Mouse (Mus musculus) kidney, embryonic 15.5 days (tissue): ENCODE results near the gene Gnas. TPM values are rescaled to one million over a fixed set of nuclear protein-coding genes. Genes with fewer than 3 reads are reported as not detected.

Source experiments
- ATAC-seq: fragments of 200-750 bp; cut with Nextera tagmentation; replicated peaks from 2 replicates; pipeline ENCODE4 v1.8.0; 2017; ENCODE audit warnings: moderate TSS enrichment; ENCODE audit not compliant: low FRiP score
- H3K27ac ChIP-seq: fragments of 300-500 bp; sonication (generic); 2 replicates; pipeline ENCODE4 v1.5.1; 2015; ENCODE audit warnings: mild to moderate bottlenecking, inconsistent platforms
- H3K27me3 ChIP-seq: fragments of 300-500 bp; sonication (generic); 2 replicates; pipeline ENCODE4 v1.6.1; 2015; ENCODE audit warnings: inconsistent platforms
- H3K36me3 ChIP-seq: fragments of 300-500 bp; sonication (generic); 2 replicates; pipeline ENCODE4 v1.6.1; 2015; ENCODE audit warnings: inconsistent platforms
- H3K4me1 ChIP-seq: fragments of 300-500 bp; sonication (generic); 2 replicates; pipeline ENCODE4 v1.6.1; 2015; ENCODE audit warnings: inconsistent platforms
- H3K4me2 ChIP-seq: fragments of 300-500 bp; sonication (generic); 2 replicates; pipeline ENCODE4 v1.6.1; 2015; ENCODE audit warnings: moderate library complexity, mild to moderate bottlenecking, inconsistent platforms
- H3K4me3 ChIP-seq: fragments of 300-500 bp; sonication (generic); replicated peaks from 2 replicates; pipeline ENCODE4 v1.5.1; 2015; ENCODE audit warnings: mild to moderate bottlenecking, inconsistent platforms
- H3K9ac ChIP-seq: fragments of 300-500 bp; sonication (generic); 2 replicates; pipeline ENCODE4 v1.6.1; 2015; ENCODE audit warnings: mild to moderate bottlenecking, inconsistent platforms
- H3K9me3 ChIP-seq: fragments of 300-500 bp; sonication (generic); replicated peaks from 2 replicates; pipeline ENCODE4 v1.6.1; 2016; ENCODE audit warnings: inconsistent platforms
- WGBS: fragments of 180-500 bp; shearing (Covaris S2); methylation state at CpG from one replicate; pipeline ENCODE4 v1.1.7; 2015; ENCODE audit warnings: mixed read lengths; 5-methylcytosine and 5-hydroxymethylcytosine counted together
- polyA plus RNA-seq: library from polyadenylated mRNA; unstranded; fragments of >200 nt; fragmentation: Nextera tagmentation; extraction: Ambion mirVana; gene quantifications from 2 replicates; pipeline ENCODE4 v1.2.1, GENCODE M21; 2015

The Gnas gene
- polyA plus RNA-seq, 1 experiment from 2014 or later = 1,642 TPM

DNA sequence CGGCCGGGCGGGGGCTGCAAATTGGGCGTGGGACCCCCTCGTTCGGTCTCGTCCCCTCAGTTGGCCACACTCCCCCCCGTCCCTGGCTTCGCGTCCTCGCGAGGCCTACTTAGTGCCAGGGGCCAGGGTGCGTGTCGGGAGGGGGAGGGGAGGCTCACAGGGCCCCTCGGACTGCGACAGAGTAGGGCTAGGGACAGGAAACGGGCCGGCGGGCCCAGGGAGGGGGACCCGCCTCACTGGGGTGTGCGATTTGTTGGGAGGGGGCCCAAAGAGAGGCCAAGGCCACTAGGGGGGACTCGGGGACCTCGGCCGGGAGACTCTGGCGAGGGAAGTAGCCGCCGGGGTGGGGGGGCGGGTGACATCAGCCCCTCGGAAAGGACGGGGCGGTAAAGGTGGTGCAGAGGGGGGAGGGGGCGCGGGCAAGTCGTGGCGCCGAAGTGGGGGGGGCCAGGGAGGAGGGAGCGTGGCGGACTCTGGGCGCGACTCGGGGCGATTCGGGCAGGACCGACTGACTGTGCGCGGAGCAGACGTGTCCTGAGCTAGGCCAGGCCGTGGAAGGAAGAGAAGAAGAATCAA lies 46.6 kb downstream of the Gnas start:
- peak overlapping the region; percentile 99 for H3K27ac ChIP-seq
- peaks cover 62% of the 10 kb centered on the region for H3K4me1 ChIP-seq
- peak overlapping the region; percentile 88 for H3K4me3 ChIP-seq
- H3K4me2 ChIP-seq = peak overlapping the region; percentile 75
- peak; percentile 68 for ATAC-seq
- under 1% methylated on average over 45 of the region's 48 CpGs for WGBS
- H3K36me3 ChIP-seq = peaks cover 19% of the 10 kb centered on the region
- H3K27me3 ChIP-seq = no peaks in the 10 kb centered on the region
- H3K9ac ChIP-seq = peak overlapping the region; percentile 99
- no peaks in the 10 kb centered on the region for H3K9me3 ChIP-seq

DNA sequence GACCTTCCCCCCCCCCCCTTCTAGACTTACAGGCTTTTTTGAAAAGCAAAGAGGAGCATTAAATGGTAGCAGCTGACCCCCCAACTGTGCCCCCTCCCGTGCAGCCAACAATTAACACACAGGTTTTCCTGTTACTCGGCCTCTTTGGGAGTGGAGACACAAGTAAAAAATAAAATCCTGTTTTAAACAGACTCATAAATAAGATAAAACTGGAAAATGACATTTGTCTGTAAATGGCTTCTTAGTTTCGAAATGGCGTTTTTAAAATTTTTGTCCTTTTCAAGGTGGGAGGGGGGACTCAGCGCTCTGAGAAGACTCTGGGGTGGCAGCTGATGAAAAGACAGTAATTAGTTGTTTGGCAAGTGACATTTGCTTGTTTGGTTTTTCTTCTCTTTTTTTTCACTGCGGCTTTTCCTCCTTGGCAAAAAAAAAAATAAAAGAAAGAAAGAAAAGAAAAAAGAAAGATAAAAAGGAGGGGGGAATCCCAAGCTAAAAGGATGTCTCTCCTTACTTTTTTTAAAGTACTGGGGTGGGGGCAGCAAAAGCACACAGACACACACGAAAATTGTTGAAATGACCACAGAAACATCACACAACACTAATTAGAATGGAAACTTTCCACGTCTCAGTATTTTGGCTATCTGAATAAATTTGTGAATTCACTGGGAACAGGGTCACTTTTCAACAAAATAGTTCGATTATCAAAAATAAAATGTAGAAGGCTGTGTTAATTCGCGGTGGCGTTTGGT lies 47.3 kb downstream of the Gnas start:
- H3K4me3 ChIP-seq = peak overlapping the region; percentile 88
- 17% methylated on average over 12 of the region's 12 CpGs for WGBS
- peak overlapping the region; percentile 99 for H3K27ac ChIP-seq
- peak overlapping the region; percentile 99 for H3K9ac ChIP-seq
- H3K4me1 ChIP-seq = peaks cover 66% of the 10 kb centered on the region
- peak overlapping the region; percentile 75 for H3K4me2 ChIP-seq
- H3K9me3 ChIP-seq = no peaks in the 10 kb centered on the region
- H3K27me3 ChIP-seq = no peaks in the 10 kb centered on the region
- no peak for ATAC-seq
- H3K36me3 ChIP-seq = peaks cover 23% of the 10 kb centered on the region

DNA sequence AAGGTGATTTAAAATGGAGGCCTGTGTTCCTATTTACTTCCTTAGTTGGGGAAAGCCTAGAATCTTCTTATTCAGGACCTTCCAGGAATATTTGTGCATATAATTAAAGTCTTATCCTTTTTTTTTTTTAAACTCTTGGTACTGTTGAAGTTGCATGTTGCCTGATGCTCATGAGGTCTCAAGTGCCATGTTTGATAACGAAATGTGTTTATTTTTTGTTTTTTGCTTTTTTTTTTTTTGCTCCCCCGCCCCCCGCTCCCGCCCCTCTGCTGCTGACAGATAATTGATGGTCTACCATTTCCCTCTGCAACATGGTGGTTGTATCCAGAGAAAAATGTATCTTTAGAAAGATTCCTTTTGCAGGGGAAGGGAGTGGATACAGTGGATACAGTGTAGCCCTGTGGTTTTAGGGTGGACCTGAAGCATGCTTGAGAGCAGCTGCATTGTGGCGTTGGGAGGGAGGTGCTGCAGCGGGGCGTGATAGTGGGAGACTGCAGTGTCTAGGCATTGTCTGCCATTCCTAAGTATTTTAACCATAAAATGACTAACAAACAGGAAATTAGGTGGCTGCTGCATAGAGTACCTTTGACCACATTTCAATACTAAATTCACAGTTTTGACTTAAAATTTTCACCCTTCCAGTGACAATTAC lies 49.2 kb downstream of the Gnas start:
- Histone ChIP-seq H3K36me3 (peaks cover 31% of the 10 kb centered on the region), H3K4me2 (peak overlapping the region; percentile 75), H3K27me3 (no peaks in the 10 kb centered on the region), H3K27ac (peak overlapping the region; percentile 38; the same call in 1 of the 2 replicates), H3K4me3 (peak overlapping the region; percentile 88; the same call in 1 of the 2 replicates), H3K9ac (0 out of 2 replicates have a peak overlapping the region, but pooled peaks have one; percentile 5), H3K4me1 (peaks cover 74% of the 10 kb centered on the region), H3K9me3 (no peaks in the 10 kb centered on the region)
- WGBS = 36% methylated on average over 7 of the region's 7 CpGs
- no peak for ATAC-seq

DNA sequence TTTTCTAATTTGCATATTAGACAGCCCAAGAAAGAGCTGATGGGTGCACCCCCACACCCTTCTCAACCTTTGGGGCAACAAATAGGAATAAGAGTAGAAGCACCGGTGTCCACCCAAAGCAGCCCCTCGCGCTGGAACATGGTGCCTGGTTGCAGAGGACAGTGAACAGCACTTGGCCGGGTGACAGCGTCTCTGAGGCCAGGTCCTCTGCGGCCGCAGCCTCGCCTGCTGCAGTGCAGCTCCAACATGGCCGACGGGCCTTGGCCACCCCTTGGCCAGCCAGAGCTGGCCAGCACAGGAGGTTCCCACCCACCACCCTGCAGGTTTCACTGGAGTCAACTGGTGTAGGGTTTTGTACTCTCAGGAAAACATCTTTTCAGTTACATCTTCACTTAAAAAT lies 50.3 kb downstream of the Gnas start:
- Histone ChIP-seq H3K9me3 (no peaks in the 10 kb centered on the region), H3K4me1 (peaks cover 75% of the 10 kb centered on the region), H3K9ac (no peak overlapping the region), H3K4me3 (peak overlapping the region; percentile 14; the same call in 1 of the 2 replicates), H3K27me3 (no peaks in the 10 kb centered on the region), H3K4me2 (peak overlapping the region; percentile 75), H3K27ac (peak overlapping the region; percentile 41; the same call in 1 of the 2 replicates), H3K36me3 (peaks cover 34% of the 10 kb centered on the region)
- 81% methylated on average over 10 of the region's 10 CpGs for WGBS
- ATAC-seq = no peak

DNA sequence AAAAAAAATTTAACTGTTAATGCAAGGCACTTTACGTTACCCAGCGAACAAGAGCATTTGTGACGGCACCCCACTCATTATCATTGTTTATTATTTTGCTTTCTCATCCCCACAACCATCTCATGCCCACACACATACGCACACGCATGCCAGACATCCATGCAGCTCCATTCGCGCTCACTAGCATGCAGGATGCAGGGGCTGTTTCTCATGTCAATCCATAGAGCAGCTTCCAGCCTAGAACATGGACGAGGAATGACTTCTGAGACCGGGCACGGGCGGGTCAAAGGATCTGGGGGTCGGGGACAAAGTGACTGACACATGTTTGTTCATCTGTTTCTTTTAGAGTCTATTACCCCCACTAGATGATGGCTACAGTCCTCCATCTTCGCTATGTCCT lies 53.2 kb downstream of the Gnas start:
- no peaks in the 10 kb centered on the region for H3K9me3 ChIP-seq
- WGBS = 82% methylated on average over 13 of the region's 13 CpGs
- no peak for ATAC-seq
- no peaks in the 10 kb centered on the region for H3K27me3 ChIP-seq
- H3K27ac ChIP-seq = no peak overlapping the region
- H3K4me1 ChIP-seq = peaks cover 95% of the 10 kb centered on the region
- H3K4me2 ChIP-seq = no peak overlapping the region
- H3K9ac ChIP-seq = no peak overlapping the region
- H3K36me3 ChIP-seq = peaks cover 45% of the 10 kb centered on the region
- H3K4me3 ChIP-seq = no peak overlapping the region

DNA sequence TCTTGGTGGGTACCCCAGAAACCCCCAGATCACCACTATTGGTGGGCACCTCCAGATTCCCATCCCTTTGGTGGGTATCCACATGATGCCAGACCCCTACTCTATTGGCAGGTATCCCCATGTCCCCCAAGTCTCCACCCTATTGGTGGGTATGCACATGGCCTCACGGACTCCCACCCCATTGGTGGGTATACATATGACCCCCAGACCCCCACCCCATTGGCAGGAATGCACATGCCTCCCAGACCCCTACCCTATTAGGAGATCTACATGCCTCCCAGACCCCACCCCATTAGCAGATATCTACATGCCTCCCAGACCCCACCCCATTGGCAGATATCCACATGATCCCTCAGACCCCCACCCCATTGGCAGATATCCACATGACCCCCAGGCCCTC lies 55.6 kb downstream of the Gnas start:
- H3K9me3 ChIP-seq = no peaks in the 10 kb centered on the region
- no peak overlapping the region for H3K9ac ChIP-seq
- WGBS = 93% methylated on average over 1 of the region's 1 CpGs
- no peak overlapping the region for H3K27ac ChIP-seq
- H3K27me3 ChIP-seq = no peaks in the 10 kb centered on the region
- ATAC-seq = no peak
- H3K4me1 ChIP-seq = peaks cover 92% of the 10 kb centered on the region
- H3K4me2 ChIP-seq = no peak overlapping the region
- H3K4me3 ChIP-seq = no peak overlapping the region
- H3K36me3 ChIP-seq = peaks cover 54% of the 10 kb centered on the region

DNA sequence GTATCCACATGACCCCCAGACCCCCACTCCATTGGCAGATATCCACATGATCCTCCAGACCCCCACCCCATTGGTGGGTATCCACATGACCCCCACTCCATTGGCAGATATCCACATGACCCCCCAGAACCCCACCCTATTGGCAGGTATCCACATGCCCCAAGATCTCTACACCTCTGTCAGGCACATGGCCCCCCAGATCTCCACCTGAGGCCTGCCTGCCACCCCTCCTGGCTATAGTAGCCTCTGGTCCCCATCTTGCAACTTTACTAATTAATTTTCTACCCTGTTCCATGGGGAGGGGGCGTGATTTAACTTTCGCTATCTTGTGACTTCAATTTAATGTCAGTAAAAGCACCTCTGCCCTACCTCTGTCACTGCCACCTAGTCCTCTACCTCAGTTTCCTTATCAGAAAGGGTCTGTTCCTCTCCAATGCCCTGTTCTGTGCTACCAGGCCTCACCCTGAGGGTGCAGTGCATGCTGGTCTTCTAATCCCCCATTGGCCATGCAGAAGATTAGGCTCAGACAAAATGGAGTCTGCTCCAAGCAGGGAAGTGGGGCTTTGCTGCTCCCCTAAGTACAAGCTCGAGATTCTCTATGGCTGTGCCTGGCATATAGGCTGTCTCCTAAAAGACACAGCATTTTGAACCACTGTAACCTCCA lies 56.2 kb downstream of the Gnas start:
- Histone ChIP-seq H3K4me3 (no peak overlapping the region), H3K4me1 (peaks cover 90% of the 10 kb centered on the region), H3K27me3 (no peaks in the 10 kb centered on the region), H3K9me3 (no peaks in the 10 kb centered on the region), H3K27ac (peak overlapping the region; percentile 14; the same call in 1 of the 2 replicates), H3K4me2 (no peak overlapping the region), H3K36me3 (peaks cover 55% of the 10 kb centered on the region), H3K9ac (no peak overlapping the region)
- 78% methylated on average over 3 of the region's 3 CpGs for WGBS
- ATAC-seq = no peak

DNA sequence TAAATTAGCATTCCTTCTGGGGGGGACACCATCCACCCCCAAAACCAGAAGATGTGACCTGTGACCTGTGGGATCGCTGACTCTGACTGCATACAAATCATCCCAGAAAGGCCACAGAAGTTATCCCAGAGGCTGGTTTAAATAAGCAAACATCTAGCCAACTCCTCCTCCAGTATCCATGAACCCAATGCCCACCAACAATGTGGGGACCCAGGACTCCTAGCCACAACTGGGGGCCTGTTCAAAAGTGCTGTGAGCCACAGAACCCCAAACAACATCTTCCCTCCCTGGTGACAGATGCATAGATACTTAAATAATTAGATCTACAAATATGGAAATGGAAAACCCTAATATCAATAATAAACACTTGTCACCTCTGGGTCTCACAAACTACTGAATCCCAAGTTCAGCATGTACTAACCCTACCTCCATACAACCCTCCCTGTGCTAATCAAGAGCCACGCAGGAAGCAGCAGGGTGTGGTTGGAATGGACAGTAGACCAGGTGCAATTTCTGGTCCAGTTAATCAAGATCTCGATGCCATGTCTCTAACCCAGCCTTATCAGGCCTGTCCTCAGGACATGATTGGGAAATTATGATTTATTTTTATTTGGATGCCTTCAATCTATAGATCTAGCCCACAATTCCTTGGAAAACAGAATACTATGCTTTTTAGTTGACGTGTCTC lies 56.9 kb downstream of the Gnas start:
- H3K4me2 ChIP-seq = no peak overlapping the region
- 67% methylated on average over 4 of the region's 4 CpGs for WGBS
- H3K9me3 ChIP-seq = no peaks in the 10 kb centered on the region
- H3K9ac ChIP-seq = no peak overlapping the region
- peaks cover 60% of the 10 kb centered on the region for H3K36me3 ChIP-seq
- H3K27me3 ChIP-seq = no peaks in the 10 kb centered on the region
- no peak overlapping the region for H3K4me3 ChIP-seq
- peak overlapping the region; percentile 15; the same call in 1 of the 2 replicates for H3K27ac ChIP-seq
- ATAC-seq = no peak
- peaks cover 83% of the 10 kb centered on the region for H3K4me1 ChIP-seq

DNA sequence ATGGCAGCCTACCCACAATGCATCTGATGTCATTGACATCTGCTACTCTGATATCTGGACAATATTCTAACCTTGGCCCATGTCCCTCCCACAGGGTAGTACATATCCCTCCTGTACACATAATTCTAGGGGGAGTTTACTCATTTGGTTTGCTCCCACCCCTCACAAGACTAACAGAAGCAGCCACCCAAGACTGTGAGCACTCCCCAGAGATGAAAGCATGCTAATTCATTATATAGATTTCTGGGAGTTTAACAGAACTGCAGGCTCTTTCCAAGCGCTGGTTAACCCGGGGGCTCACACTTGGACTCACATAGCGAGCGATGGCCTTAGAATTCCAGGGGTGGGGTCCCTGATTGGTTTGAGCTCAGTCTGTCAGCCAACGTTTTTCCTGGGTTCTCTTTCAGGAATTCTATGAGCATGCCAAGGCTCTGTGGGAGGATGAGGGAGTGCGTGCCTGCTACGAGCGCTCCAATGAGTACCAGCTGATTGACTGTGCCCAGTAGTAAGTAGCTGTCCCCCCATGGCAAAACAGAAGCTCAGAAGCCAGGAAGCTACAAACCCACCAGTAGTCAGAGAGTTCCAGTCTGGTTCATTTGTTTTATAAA lies 58.8 kb downstream of the Gnas start:
- Histone ChIP-seq H3K27ac (peak overlapping the region; percentile 87), H3K4me2 (peak overlapping the region; percentile 18), H3K9me3 (no peaks in the 10 kb centered on the region), H3K27me3 (no peaks in the 10 kb centered on the region), H3K4me1 (peaks cover 68% of the 10 kb centered on the region), H3K36me3 (peaks cover 62% of the 10 kb centered on the region), H3K4me3 (no peak overlapping the region), H3K9ac (no peak overlapping the region)
- 38% methylated on average over 8 of the region's 8 CpGs for WGBS
- no peak for ATAC-seq

DNA sequence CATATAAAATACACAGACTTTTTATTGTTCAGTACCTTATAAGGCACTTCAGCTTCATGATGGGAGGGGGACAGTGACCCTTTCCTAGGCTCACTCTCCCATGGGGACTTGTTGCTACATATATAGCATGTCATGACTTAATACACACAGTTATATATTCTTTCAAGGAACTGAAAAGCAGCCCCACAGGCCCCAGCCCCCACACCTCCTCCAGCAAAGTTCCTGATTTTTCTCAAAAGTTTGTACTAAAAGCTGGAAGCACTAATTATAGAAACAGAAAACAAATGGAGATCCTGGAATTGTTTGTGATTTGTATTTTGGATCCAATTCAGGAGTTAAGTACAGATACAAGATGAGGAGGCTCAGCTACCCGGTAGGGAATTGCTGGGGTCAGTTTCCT lies 59.4 kb downstream of the Gnas start:
- Histone ChIP-seq H3K27ac (peak overlapping the region; percentile 87), H3K36me3 (peaks cover 60% of the 10 kb centered on the region), H3K9ac (no peak overlapping the region), H3K9me3 (no peaks in the 10 kb centered on the region), H3K4me3 (no peak overlapping the region), H3K27me3 (no peaks in the 10 kb centered on the region), H3K4me2 (peak overlapping the region; percentile 35; the same call in 1 of the 2 replicates), H3K4me1 (peaks cover 61% of the 10 kb centered on the region)
- 0 out of 2 replicates have a peak, but pooled peaks have one; percentile 6 for ATAC-seq
- WGBS = 8% methylated on average over 1 of the region's 1 CpGs

DNA sequence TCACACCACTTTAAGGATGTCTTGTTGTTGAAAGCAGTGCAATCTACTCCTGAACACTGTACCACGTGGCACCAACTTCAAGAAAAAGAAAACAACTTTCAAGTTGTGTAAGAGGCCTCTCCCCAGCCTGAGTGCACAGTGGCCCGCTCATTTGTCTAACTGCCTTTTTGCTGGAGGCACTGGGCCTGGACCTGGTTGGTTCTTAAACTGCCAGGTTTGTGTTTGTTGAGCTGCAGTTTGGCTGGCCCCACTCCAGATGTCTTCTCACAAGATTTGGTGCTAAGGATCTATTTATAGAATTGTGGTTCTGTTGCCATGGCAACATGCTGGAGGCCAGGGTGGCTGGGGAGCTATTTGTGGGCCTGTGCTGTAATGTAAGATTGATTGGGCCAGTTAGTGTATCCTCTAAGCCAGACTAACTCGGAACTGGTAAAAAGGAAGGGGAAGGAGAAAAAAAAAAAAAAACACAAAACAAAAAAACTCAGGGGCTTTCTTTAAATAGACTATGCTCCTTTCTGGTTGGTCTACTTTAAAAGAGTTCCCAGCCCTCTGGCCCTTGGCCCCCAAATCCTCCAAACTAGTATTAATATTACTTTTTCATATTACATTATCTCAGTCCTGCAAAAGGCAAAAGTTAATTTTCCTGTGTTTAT lies 60.0 kb downstream of the Gnas start:
- no peaks in the 10 kb centered on the region for H3K27me3 ChIP-seq
- H3K9me3 ChIP-seq = no peaks in the 10 kb centered on the region
- peak; percentile 68 for ATAC-seq
- peak overlapping the region; percentile 87 for H3K27ac ChIP-seq
- WGBS = 3% methylated on average over 3 of the region's 3 CpGs
- peak overlapping the region; percentile 35 for H3K4me2 ChIP-seq
- peaks cover 56% of the 10 kb centered on the region for H3K36me3 ChIP-seq
- peaks cover 55% of the 10 kb centered on the region for H3K4me1 ChIP-seq
- H3K9ac ChIP-seq = no peak overlapping the region
- H3K4me3 ChIP-seq = no peak overlapping the region
